Mouse (Mus musculus) ovary, adult 18-20 months (tissue): ENCODE data around the gene Odf3b.

Experiments used
- DNase-seq: peaks from one replicate; pipeline ENCODE4 v3.0.0; 2022; ENCODE audit warnings: low spot score, mixed read lengths

Gene Odf3b

DNA sequence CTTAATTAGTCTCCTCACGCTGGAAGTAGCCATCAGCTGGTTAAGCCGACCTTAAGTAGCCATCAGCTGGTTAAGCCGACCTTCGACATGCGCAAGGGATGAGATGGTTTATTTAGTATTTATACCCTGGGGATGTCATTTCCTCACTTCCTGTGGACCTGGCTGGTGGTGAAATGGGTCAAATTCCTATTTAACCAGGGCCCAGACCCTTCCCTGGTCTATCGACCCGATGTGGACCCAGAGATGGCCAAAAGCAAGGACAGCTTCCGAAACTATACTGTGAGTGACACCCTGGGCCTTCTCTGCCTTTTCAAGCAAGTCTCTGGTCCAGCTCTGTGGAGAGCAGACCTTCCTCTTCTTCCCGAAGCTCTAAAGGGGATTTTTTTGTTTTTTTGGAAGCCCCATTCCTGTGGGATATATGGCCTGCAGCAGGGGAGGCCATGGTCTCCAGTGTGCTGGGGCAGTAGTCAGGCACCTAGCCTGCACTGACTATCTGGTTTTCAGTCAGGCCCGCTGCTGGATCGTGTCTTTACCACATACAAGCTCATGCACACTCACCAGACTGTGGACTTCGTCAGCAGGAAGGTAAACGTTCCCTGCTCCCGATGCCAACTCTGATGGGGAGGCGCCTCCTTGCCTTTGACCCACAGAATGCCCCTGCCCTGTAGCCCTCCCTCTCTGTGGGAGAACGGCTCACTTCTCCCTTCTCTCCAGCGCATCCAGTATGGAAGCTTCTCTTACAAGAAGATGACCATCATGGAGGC is 44.1 kb downstream of the Odf3b start:
- DNase-seq = no peak

DNA sequence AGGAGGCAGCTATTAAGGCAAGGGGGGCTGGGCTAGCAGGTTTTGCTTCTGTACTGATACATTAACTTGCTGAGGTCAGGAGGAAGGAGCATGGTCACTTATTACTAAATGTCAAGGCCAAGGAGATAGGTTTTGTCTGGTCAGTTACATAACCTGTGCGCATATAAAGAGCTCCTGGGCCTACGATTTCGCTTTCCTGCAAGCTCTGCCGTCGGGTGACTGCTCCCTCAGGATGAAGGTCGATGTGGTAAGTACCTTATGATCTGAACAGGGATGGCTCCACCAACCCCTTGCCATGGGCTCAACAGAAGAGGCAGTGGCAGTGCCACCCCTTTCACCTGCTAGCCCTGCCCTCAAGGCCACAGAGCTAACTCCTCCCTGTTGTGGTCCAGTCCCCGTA is 44.8 kb downstream of the Odf3b start, which contains the start of gene Miox:
TSS of gene Miox (plus strand) at position 128 of the 400 bp plus-strand sequence.
- DNase-seq = no peak
